Mouse (Mus musculus): ENCODE measurements around the gene Pik3r6. TPM values are rescaled to one million over a fixed set of nuclear protein-coding genes. Genes with fewer than 3 reads are reported as not detected.

Gene Pik3r6
- total RNA-seq, 2 experiments from 2014 or later: 7.8 to 16.4 TPM

DNA sequence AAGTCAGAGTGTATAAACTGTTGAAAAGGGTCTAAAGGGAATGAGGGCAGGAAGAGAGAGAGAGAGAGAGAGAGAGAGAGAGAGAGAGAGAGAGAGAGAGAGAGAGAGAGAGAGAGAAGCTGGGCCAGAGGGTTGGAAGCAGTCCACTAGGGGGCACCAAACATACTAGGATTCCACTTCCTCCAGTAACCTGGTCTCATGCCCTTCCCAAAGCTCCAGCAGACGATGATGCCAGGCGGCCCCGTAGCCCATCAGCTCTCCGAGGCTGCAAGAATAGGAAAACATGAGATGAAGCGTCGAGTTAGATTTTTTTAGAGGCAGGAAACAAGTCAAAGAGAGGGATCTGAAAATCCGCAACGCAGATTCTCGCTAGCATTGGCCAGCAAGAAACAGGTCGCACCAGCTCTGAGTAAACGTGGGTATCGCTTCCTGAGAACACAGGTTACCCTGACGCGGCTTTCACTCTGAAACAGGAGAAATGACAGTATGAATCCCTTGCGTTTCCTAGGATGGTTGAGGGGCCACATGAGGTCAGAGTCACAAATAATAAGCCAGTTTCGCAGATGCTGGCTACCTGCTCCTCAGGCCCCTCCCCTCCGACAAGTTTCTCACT, 63.7 kb downstream of the Pik3r6 start:
- peak; percentile 69 for ATAC-seq (replicated peaks; ENCODE audit: poor library complexity, severe bottlenecking)

DNA sequence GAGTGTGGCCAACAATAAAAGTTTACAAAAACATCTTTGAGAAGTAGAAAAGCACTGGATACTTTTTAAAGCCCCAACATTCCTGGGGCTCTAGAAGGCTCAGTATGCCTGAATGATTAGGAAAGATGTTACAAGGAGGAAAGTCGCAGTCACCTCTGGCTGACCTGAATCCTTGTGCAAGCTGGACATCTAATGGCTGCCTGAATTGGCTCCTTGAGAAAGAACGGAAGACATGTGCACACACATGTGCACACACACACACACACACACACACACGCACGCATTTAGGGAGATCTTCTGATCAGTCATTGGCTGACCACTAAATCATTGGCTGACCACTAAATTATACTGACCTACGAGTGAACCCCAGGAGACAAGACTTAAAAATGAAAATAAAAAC, 68.0 kb downstream of the Pik3r6 start:
- no peak for ATAC-seq (replicated peaks; ENCODE audit: poor library complexity, severe bottlenecking)

DNA sequence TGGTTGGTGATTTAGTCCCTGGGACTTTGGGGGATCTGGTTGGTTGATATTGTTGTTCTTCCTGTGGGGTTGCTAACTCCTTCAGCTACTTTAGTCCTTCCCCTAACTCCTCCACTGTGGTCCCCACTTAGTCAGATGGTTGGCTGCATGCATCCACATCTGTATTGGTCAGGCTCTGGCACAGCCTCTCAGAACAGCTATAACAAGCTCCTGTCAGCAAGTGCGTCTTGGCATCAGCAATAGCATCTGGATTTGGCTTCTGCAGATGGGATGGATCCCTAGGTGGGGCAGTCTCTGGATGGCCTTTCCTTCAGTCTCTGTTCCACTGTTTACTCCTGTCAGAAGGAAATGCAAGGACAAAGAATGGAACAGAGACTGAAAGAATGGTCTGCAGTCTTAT, 74.3 kb downstream of the Pik3r6 start:
- ATAC-seq (replicated peaks; ENCODE audit: poor library complexity, severe bottlenecking): no peak

DNA sequence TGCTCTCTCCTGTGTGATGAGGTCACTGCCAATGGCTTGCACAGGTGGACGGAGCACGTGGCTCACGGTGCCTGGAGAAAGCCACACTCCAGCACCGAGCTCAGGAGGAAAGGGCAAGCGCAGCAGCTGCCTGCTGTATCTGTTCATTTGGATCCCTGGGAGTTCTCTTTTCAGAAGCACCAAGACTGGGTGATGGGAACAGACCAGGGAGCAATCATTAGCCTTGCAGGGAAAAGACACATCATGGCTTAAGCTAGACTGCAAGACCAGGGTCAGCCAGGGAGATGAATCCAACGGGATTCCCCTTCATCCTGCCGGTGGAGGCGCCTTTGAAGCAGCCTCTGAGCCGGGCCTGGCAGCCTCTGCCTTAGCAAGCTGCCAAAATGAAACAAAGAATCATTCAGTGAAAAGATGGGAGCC, 76.7 kb downstream of the Pik3r6 start:
- ATAC-seq (replicated peaks; ENCODE audit: poor library complexity, severe bottlenecking): no peak

DNA sequence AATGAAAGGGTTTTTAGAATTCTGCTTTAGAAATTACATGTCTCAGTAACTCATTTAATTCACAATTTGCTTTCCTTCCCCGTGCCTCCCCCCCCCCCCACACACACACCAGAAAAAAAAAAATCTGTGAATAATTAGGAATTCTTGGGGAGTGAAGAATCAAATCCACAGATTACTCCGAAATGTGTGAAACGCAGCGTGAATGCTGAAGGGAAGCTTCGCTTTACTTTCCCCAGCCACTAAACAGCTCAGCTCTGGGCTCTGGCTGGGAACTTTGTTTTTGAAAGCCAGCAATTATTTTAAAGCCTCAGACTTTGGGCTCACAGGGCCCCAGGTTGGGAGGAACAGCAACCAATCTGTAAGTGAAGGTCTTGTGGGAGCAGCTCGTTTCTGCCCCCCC, 77.7 kb downstream of the Pik3r6 start:
- ATAC-seq (replicated peaks; ENCODE audit: poor library complexity, severe bottlenecking): no peak

DNA sequence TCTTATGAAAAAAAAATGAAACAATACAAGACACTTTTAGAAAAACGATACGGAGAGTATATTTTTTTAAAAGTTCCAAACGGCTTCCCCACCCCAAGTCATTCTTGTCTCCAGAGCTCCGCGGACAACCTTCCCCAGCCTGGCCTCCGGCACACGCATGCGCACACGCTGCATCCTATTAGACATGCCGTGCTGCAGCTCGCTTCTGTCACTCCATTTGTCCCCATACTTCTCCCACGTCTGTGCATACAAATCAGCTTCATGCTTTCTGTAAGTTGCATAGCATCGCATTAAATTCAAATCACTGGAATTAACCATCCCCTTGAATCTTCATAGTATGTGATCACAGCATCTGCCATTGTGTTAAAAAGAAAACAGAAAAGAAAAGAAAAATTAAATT, 80.4 kb downstream of the Pik3r6 start:
- no peak for ATAC-seq (replicated peaks; ENCODE audit: poor library complexity, severe bottlenecking)

DNA sequence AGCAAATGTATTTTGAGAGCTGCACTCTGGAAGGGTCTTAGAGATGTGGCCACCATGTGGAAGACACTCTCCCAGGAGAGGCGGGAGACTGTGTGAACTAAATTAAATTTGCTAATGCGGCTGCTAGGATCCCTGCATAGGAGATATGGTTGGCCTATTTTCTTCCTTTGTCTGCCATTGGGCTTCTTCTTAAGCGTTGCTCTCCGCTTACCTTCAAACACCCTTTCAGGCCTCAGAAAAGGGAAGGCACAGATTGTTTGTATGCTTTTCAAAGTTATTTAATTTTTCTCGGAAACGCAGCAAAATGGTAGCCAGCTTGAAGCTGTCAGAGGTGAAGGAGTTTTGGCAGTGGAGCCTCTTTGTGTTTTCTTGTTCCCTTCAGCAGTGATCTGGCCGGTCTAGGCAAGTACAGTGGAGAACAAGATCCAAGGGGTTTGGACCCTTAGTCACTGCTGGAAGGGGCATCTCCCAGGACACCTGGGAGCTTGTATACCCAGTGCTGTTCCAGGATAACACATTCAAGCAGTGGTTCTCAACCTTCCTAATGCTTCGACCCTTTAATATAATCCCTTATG, 81.2 kb downstream of the Pik3r6 start:
- no peak for ATAC-seq (replicated peaks; ENCODE audit: poor library complexity, severe bottlenecking)

DNA sequence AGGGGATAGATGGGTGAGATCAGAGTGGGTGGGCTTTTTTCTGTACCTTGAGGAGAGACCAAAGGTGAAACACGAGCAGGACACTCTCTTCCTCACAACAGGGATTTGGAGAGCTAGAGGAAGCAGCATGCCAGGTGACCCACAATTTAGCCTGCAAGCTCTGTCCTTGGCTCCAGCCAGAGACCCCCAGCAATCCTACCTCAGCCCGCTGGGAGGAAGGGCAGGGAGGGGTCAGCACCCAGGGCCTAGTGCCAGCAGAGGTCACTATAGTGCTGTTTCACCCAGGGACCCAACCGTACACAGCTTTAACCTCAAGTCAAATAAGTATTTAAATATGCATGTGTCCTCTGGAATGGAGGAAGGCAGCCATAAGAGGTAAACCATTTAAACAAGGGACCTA, 83.1 kb downstream of the Pik3r6 start:
- no peak for ATAC-seq (replicated peaks; ENCODE audit: poor library complexity, severe bottlenecking)

DNA sequence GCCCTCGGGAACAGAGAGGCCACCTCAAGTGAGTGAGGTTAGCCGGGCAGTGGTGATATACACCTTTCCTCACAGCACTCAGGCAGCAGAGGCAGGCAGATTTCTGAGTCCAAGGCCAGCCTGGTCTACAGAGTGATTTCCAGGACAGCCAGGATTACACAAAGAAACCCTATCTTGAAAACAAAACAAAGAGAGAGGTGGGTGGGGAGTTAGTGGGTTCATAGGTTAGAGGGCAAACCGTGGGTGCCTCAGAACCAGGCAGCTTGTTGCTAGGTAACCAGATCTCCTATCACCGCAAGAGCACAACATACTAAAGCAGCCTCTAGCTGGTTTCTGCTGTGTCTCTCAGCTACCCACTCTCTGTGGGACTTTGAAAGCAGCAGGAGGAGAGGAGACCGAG, 83.9 kb downstream of the Pik3r6 start, which contains the start of gene Ccdc42:
TSS of gene Ccdc42 (plus strand) at position 301 of the 400 bp plus-strand sequence.
- ATAC-seq (replicated peaks; ENCODE audit: poor library complexity, severe bottlenecking): no peak

DNA sequence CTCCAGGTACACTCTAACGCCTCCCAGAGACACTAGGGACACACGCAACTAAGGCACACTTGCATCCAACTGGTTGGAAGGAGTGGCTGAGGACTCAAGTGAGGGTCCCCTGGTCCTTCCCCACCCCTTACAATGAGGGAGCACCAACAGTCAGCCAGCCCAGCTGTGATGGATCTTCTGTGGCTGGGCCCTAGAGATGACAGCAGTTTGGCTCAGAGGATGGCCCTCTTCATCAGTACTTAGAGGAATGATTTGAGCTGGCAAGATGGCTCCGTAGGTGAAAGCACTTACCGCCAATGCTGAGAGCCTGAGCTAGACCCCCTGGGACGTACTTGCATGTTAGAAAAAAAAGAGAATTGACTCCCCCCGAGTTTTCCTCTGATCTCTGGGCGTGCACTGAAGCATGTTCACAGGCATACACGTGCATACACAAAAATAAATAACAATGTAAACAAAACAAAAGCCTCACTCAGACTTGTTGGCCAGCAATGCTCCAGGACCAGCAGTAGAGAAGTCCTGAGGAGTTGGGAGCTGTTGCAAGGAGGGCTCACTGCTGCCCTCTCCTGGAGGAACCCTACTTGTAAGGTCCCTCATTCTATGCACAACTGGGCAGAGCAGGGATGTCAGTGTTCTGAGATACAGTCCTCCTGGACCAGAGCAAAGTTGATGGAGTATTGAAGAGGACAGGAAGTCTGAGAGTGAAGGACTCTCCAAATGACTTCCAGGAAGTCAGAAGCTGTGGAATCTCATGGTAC, 86.4 kb downstream of the Pik3r6 start:
- peak; percentile 63 for ATAC-seq (replicated peaks; ENCODE audit: poor library complexity, severe bottlenecking)

DNA sequence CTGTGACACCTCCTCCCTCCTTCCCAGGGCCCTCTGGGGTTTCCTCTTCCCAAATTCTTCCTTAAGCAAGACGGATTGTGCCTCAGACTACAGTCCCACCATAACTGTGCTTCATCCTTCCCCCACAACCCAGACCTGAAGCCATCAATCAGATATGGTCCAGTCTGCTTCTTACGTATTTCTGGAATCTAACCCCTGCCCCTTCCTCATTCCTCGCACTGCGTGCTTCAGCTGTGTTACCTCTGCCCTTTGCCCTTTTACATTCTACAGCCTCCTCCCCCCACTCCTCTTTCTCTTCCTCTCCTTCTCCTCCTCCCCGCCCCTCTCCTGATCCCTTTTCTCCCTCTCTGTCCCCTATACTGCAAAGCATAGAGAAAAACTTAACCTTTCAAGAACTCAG, 88.9 kb downstream of the Pik3r6 start:
- ATAC-seq (replicated peaks; ENCODE audit: poor library complexity, severe bottlenecking): no peak

DNA sequence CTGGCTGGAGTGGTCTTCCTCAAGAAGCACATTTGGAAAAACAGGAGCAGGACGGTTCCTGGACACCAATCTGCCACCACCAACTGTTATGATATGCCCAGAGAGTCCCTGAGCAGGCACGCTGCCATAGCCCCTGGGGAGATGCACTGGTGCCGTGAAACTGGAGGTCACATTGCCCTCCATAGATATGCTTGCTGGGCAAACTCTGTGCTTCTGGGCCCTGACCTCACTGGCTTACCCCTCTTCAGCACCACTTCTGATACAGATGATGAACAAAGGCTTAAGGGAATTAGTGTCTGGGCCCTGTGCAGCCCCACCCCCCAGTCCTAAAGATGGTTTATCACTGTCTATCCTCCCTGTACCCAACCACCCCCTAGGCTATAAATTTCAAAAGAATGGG, 90.4 kb downstream of the Pik3r6 start:
- no peak for ATAC-seq (replicated peaks; ENCODE audit: poor library complexity, severe bottlenecking)

DNA sequence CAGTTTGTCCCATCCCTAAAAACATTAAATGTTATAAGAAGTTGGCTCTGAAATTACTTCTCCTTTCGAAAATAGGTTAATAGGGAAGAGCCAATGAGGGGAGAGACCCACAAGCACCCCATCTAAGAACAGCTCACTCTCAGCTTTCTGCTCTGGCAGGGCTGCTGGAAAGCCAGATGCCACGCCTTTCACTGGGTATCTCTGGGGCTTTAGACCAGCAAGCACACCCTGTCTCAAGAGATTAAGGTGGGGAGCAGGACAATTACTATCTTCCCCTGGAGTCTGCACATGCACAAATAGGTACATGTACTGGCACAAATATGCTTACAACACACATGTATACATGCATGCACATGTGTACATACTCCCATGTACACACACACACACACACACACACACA, 95.1 kb downstream of the Pik3r6 start:
- ATAC-seq (replicated peaks; ENCODE audit: poor library complexity, severe bottlenecking): no peak

DNA sequence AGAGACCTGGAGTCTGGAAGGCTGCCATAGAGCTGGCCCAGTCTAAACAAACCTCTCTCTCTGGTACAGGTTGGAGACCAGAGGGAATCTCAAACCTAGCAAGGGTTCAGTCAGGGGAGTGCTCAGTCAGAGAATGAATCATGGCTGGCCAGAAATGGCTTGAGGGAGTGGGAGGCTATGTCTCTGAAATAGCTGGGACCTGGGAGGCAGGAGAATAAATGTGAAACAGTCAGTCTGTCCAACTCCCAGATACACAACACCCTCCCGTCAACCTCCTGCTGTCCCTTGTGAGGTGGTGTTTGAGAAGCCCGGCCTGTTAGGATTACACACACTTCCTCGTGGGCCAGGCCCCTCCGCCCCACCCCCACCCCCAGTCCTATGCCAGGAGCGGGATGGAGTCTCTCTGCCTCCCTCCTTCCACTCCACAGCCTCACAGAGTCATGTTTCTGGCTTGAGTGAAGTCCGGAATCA, 97.8 kb downstream of the Pik3r6 start:
- no peak for ATAC-seq (replicated peaks; ENCODE audit: poor library complexity, severe bottlenecking)

DNA sequence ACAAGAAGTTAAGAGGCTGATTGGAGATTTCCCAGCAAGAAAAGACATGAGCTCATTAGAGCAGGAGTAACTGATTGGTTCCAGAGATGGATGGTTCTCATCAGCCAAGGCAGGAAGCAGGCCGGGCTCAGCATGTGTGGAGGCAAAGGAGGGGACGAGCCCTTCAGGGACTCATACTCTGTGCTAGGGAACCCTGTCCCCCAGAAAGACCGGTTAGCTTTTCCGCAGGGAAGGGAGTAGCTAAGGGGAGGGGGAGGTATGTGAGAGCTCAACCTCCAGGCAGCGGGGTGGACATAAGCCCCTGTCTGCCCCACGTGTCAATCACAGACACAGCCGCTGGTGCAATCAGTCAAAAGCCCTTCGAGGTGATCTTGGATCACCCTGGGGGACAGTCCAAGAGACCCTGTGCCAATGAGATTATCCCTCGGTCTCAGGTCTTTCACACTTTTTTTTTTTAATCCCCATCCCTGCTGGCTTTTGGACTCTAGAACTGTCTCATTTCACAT, 98.7 kb downstream of the Pik3r6 start:
- ATAC-seq (replicated peaks; ENCODE audit: poor library complexity, severe bottlenecking): no peak

Other genes starting within 250 kb of the Pik3r6 start
- not detected in 2 replicates for gene Ntn1, start 102.2 kb upstream of the Pik3r6 start, total RNA-seq (2014; fragmentation: Nextera tagmentation)
- not detected in 2 replicates for gene Ntn1, start 102.2 kb upstream of the Pik3r6 start, total RNA-seq (2017)
- gene Pik3r5, start 70.9 kb upstream of the Pik3r6 start, total RNA-seq (2014; fragmentation: Nextera tagmentation): 16.5 TPM in 2 replicates
- 4.4 and 9.0 TPM in 2 replicates for gene Pik3r5, start 70.9 kb upstream of the Pik3r6 start, total RNA-seq (2017)
- 0.88 TPM in 1 of 2 replicates, not detected in the other for gene Mfsd6l, start 53.2 kb downstream of the Pik3r6 start, total RNA-seq (2014; fragmentation: Nextera tagmentation)
- gene Mfsd6l, start 53.2 kb downstream of the Pik3r6 start, total RNA-seq (2017): 0.26 TPM in 1 of 2 replicates, not detected in the other
- gene Ccdc42, start 84.0 kb downstream of the Pik3r6 start, total RNA-seq (2014; fragmentation: Nextera tagmentation): not detected in 2 replicates
- not detected in 2 replicates for gene Ccdc42, start 84.0 kb downstream of the Pik3r6 start, total RNA-seq (2017)
- gene Myh10, start 188.5 kb downstream of the Pik3r6 start, total RNA-seq (2014; fragmentation: Nextera tagmentation): 0.37 TPM in 1 of 2 replicates, not detected in the other
- gene Myh10, start 188.5 kb downstream of the Pik3r6 start, total RNA-seq (2017): 0.21 and 0.30 TPM in 2 replicates